Mouse (Mus musculus) common myeloid progenitor, adult 5-6 weeks (primary cell): ENCODE results near the gene Itgb1. TPM values are rescaled to one million over a fixed set of nuclear protein-coding genes. Genes with fewer than 3 reads are reported as not detected.
A peak's percentile ranks its signal among the peaks of the same experiment; 100 is the strongest.

Experiments used
- ATAC-seq: replicated peaks from 2 replicates; pipeline ENCODE4 v1.8.0; 2016; ENCODE audit warnings: low read depth, mild to moderate bottlenecking, moderate TSS enrichment, inconsistent platforms; ENCODE audit not compliant: poor library complexity, severe bottlenecking
- total RNA-seq: library from RNA; stranded (forward); fragments of 200-1000, 187-1606 nt; gene quantifications from 2 replicates; pipeline ENCODE4 v1.2.3, GENCODE M21; 2017

The Itgb1 gene
- total RNA-seq, 1 experiment from 2014 or later = 190 TPM

DNA sequence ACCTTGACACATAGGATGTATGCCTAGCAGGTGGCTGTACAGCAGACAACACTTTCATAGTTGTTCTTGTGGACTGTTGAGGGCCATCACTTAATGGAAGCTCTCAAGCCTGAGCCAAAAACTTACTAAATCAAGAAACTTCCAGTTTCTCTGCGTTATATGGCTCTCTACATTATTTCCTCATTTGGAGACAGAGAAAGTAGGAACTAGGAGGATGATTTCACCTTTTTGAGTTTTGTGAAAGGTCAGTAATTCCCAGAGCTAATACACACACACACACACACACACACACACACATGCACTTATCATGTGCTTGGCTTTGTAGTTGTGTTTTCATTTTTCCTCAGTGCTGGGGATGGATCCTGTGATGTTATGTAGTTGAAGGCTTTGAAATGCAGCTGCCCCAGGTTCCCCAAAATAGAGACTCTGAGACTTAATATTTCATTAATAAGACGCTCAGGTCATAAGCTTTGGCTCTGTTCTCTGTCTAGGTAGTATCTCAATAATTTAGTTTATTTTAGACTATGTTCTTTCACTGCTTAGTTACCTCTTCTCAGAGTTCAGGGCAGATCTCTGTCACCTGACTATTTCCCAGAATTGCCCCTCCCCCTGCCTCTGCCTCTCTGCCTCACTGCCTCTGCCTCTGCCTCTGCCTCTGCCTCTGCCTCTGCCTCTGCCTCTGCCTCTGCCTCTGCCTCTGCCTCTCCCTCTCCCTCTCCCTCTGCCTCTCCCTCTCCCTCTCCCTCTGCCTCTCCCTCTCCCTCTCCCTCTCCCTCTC, 4.7 kb upstream of the Itgb1 start:
- no peak for ATAC-seq

DNA sequence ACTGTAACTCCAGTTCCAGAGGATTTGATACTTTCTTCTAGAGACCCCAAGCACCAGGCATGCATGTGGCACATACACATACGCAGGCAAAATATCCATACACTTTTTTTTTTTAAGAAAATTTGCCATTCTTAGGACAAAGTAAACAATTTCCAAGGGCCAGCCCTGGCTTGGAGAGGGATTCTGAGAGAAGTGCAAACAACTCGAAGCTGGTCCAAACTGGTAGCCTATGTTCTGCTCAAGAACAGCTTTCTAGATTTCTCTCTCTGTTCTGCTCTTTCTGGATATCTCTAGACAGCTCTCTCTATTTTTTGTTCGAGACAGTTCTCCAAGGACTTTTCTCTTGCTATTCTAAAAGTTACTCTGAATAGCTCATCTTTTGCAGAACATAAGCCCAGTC, 3.5 kb upstream of the Itgb1 start:
- no peak for ATAC-seq

- ATAC-seq = no peak
Measured at GRCm38 (mm10) chr8:128684609-128685506, 596 bp upstream of the Itgb1 start.

DNA sequence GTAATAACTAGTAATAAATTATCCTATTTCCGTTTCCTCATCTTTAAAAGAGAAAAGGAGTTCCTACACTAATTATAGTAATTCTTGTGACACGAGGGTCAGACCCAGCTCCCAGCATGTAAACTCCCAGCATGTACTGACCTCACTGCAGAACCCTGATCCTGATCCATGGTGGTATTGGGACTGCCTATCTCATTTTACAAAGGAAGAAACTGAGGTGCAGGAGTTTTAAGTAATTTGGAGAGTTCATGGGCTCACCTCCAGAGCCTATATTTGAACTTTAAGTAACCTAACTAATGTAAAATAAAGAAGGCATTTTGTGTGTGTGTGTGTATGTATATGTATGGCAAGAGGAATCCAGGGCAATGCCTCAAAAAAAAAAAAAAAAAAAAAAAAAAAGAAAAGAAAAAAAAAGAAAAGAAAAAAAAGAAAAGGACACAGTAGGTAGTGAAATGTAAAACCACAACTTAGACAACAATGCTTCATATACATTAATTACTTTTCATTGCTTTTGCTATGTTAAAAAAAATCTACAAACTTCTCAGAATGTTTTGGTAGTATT, 1.1 kb downstream of the Itgb1 start:
- ATAC-seq = peak; percentile 9; the same call in 1 of the 2 replicates

- no peak for ATAC-seq
Measured at GRCm38 (mm10) chr8:128688679-128689078, 3.2 kb downstream of the Itgb1 start.

DNA sequence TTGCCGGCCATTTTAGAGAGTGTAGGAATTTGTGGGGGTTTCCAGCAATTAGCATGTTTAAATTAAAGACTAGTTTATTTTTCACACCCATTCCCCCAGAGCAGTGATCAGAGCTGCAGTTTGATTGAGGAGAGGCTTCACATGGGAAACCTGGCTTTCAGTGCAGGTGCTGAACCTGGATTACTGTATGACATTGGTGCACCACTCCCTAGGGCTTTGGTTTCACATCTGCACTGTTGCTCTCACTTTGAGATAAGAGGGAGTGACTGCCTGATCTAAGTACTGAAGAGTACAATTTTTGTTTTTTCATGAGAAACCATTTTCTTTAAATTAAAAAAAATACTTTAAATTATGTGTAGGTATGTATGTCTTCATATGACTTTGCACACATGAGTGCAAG, 4.6 kb downstream of the Itgb1 start:
- ATAC-seq = no peak

- peak; percentile 57 for ATAC-seq
Measured at GRCm38 (mm10) chr8:128696701-128697397, 11.4 kb downstream of the Itgb1 start.

DNA sequence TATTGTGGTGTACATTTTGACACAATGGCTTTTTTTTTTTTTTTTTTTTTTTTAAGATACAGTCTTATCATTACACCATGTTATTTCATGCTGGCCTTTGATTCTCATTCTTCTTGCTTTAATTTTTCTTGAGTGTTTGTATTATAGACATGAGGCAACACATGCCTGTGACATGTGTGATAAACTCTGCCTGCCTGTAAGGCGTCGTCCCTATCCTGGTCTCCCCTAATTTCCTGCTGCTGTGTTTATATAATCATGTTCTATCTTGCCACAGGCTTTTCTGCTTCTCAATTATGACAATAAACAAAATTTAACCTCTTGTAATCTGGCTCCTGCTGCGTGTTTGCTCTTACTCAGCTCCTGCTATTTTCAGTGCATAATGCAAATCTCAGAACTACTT, 12.5 kb downstream of the Itgb1 start:
- ATAC-seq = no peak

- ATAC-seq = no peak
Measured at GRCm38 (mm10) chr8:128704376-128704775, 18.9 kb downstream of the Itgb1 start.

DNA sequence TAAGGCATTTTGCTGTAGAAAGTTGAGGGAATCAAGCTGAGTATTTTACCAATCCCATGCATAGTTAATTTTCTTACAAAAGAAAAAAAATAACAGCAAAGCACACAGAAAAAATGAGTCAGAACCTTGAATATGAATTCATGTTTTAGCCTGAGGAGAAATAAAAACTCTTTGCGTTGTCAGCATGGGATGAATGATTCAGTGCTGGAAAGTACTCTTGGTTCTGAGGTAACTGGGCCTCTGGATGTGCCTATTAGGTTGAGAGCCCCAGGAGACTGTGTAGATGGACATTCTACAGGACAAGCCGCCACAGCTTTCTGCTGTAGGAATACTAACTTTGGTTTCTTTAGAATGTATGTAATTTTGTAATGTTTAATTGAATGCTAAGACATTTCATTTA, 19.4 kb downstream of the Itgb1 start:
- ATAC-seq = no peak

- peak; percentile 99 for ATAC-seq
Measured at GRCm38 (mm10) chr8:128709261-128709660, 23.8 kb downstream of the Itgb1 start.

DNA sequence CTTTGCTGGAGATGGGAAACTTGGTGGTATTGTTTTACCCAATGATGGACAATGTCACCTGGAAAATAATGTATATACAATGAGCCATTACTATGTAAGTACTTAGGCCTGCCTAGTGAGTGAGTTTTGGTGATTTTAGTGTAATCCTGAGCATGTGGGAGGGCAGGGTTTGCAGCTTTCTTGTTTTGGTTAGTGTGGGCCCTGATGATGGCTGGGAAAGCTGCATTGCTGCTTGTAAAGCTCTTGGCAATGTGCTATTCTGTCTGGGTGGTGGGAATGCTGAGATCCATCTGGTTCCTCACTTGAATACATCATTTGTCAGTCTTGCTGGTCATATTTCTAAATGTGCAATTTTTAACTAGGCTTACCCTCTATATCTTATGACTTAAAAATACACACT, 30.7 kb downstream of the Itgb1 start:
- no peak for ATAC-seq

- ATAC-seq = peak; percentile 83
Measured at GRCm38 (mm10) chr8:128724819-128725218, 39.4 kb downstream of the Itgb1 start.

DNA sequence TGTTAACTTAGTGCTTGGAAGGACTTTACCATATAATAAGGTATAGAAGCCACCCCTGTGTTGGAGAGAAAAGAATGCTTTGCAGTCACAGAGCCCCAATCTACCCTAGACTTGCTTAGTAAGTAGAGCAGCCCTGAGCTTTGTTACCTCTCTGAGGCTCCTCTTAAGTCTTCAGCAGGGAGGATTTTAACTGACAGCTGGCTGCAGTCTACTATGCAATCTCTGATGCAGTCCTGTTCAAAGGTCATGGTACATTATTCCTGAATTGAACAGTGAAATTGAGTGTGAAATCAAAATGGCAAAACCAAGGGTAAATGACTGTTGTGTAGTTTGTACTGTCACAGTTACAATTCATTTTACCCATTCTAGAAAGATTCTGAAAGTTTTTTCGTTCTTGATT, 41.8 kb downstream of the Itgb1 start:
- no peak for ATAC-seq

- ATAC-seq = no peak
Measured at GRCm38 (mm10) chr8:128732254-128732653, 46.8 kb downstream of the Itgb1 start.

GRCm38 (mm10) chr8:128734118-128734517, 48.7 kb downstream of the Itgb1 start:
- peak; percentile 45; the same call in 1 of the 2 replicates for ATAC-seq

DNA sequence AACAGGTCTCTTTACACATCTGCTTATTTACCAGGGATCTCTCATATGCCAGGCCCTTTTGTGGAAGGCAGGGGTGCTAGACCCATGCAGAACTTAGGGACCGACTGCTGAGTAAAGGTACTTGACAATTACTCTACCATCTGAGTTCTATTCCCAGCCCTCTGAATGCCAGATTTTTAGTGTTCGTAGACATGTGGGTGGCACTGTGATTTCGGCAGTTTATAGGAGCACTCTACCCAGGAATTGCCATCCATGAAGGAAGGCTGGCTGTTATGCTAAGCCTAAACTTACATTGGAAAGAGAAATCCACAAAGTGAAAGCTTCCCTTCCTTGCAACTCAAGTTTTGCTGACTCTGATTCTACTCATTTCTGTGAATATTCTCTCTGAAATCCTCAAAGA, 50.2 kb downstream of the Itgb1 start:
- ATAC-seq = no peak
